Mouse (Mus musculus) heart, adult 2 months (tissue): ENCODE data around the gene Ccdc187. TPM values are rescaled to one million over a fixed set of nuclear protein-coding genes. Genes with fewer than 3 reads are reported as not detected.

Experiments used
- DNase-seq, 2 experiments: peaks; one replicate each; pipeline ENCODE4 v3.0.0; 2021
- H3K27ac ChIP-seq: fragments of 200-600 bp; 2 replicates; pipeline ENCODE4 v1.8.1; 2022
- H3K27me3 ChIP-seq: fragments of 200-500 bp; 2 replicates; pipeline ENCODE4 v1.6.1; 2012; ENCODE audit warnings: mild to moderate bottlenecking, low read length, inconsistent platforms, mixed read lengths; ENCODE audit not compliant: control insufficient read depth, insufficient read depth
- H3K36me3 ChIP-seq: fragments of 200-500 bp; 2 replicates; pipeline ENCODE4 v1.6.1; 2012; ENCODE audit warnings: low read length, inconsistent platforms; ENCODE audit not compliant: control insufficient read depth, insufficient read depth
- H3K4me1 ChIP-seq: fragments of 200-500 bp; 2 replicates; pipeline ENCODE4 v1.6.1; 2011; ENCODE audit warnings: low read length; ENCODE audit not compliant: control insufficient read depth, insufficient read depth
- H3K4me3 ChIP-seq: fragments of 200-600 bp; 2 replicates; pipeline ENCODE4 v1.8.1; 2022
- H3K79me2 ChIP-seq: fragments of 200-500 bp; replicated peaks from 2 replicates; pipeline ENCODE4 v1.6.1; 2012; ENCODE audit warnings: mild to moderate bottlenecking, inconsistent platforms, low read length, moderate library complexity, mixed read lengths; ENCODE audit not compliant: control insufficient read depth, insufficient read depth
- H3K9ac ChIP-seq: fragments of 200-500 bp; 2 replicates; pipeline ENCODE4 v1.6.1; 2012; ENCODE audit warnings: low read depth, mild to moderate bottlenecking, control low read depth, inconsistent platforms, low read length, mixed read lengths
- CTCF ChIP-seq: fragments of 200-600 bp; IDR thresholded peaks from 2 replicates; pipeline ENCODE4 v1.8.1; 2022; ENCODE audit warnings: antibody characterized with exemption, mild to moderate bottlenecking, moderate library complexity
- EP300 ChIP-seq: fragments of 200-500 bp; IDR thresholded peaks from 2 replicates; pipeline ENCODE4 v1.6.1; 2011; ENCODE audit warnings: low read depth, low read length, control low read depth; ENCODE audit not compliant: insufficient read depth
- POLR2A ChIP-seq: fragments of 200-500 bp; IDR thresholded peaks from 2 replicates; pipeline ENCODE4 v1.6.1; 2011; ENCODE audit warnings: mild to moderate bottlenecking, low read depth, low read length, control low read depth; ENCODE audit not compliant: insufficient read depth
- WGBS: fragments of 180-500 bp; shearing (Covaris S2); methylation state at CpG from one replicate; pipeline ENCODE4 v1.1.7; 2018; 5-methylcytosine and 5-hydroxymethylcytosine counted together
- intact Hi-C: fragments of 180-260 bp; cut with DNase I; formaldehyde crosslinking; loops from one replicate; pipeline ENCODE4 v1.15.1; 2025
- polyA plus RNA-seq: library from polyadenylated mRNA; depleted of rRNA; stranded (reverse); fragments of >200 nt; gene quantifications from 2 replicates; pipeline ENCODE4 v1.2.3, GENCODE M21; 2012
- total RNA-seq, 2 experiments: library from RNA; stranded (reverse); gene quantifications; 2 replicates each; pipeline ENCODE4 v1.2.3; 2021

Ccdc187 gene
- total and polyA plus RNA-seq, 3 experiments, result 0.09 to 0.37 (median 0.13) TPM

DNA sequence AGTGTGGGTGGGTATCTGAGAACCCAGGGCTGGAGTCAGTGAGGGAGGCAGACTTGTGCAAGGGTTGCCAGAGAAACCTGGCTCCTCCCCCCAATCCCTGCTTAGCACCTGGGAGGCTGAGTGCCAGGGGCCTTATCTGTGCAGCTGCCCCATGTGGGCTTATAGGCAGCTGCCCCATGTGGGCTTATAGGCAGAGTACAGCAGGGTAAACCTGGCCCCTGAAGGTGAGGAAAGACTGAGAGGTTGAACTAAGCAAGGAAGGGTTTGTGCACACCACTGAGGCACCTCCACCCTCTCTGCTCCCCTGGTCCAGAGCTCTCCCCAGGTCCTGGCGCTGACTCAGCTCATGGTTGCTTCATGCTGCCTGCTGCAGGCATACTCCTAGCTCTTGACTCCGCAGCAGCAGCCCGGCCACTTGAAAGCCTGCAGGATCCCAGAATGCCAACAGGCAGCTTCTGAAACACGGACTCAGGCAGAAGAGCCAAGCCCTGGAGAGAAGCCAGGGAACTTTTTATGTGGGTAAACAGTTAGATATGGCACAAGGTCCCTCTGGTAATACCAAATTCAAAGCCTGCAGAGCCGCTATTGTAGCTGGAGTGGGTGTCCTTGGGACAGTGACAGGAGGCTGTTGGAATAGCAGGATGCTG, 5.9 kb upstream of the Ccdc187 start:
- TF ChIP-seq EP300, result no peak
- TF ChIP-seq CTCF, result no peak
- TF ChIP-seq POLR2A, result no peak
- Histone ChIP-seq H3K79me2 (no peaks in the 10 kb centered on the region), H3K27ac (no peak overlapping the region), H3K9ac (no peak overlapping the region), H3K27me3 (no peaks in the 10 kb centered on the region), H3K36me3 (no peaks in the 10 kb centered on the region), H3K4me3 (no peak overlapping the region), H3K4me1 (no peaks in the 10 kb centered on the region; the same call in 1 of the 2 replicates)
- WGBS, result 37% methylated on average over 5 of the region's 5 CpGs
- DNase-seq, result no peak
- intact Hi-C loops, result loop anchor here (2.0 kb wide), 1 partner anchor 267 kb away; no protein-coding TSS in a partner anchor

DNA sequence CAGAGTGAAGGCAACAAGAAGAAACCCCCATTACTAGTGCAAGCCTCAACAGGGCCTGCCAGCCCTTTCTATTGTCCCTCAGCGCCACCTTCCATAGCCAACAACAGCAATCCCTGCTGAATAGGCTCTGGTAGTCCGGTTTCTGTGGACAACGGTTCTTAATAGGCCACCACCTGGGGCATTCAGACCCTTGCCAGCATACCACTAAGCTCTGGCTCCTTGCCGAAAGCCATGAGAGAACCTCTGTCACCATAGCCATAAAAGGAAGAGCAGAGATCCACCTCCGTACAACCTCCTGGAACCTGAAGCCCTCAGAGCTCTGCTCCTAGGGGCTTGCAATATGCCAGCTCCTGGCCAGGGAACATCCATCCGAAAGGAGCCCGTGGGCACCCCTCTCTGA, 5.0 kb upstream of the Ccdc187 start:
- H3K36me3 ChIP-seq, result no peaks in the 10 kb centered on the region
- no peaks in the 10 kb centered on the region for H3K79me2 ChIP-seq
- H3K9ac ChIP-seq, result no peak overlapping the region
- no peaks in the 10 kb centered on the region for H3K27me3 ChIP-seq
- H3K4me1 ChIP-seq, result no peaks in the 10 kb centered on the region; the same call in 1 of the 2 replicates
- H3K27ac ChIP-seq, result no peak overlapping the region
- WGBS, result 64% methylated on average over 7 of the region's 7 CpGs
- TF ChIP-seq POLR2A (no peak), CTCF (no peak), EP300 (no peak)
- H3K4me3 ChIP-seq, result no peak overlapping the region
- DNase-seq, result no peak
- intact Hi-C loops, result no loop called here

DNA sequence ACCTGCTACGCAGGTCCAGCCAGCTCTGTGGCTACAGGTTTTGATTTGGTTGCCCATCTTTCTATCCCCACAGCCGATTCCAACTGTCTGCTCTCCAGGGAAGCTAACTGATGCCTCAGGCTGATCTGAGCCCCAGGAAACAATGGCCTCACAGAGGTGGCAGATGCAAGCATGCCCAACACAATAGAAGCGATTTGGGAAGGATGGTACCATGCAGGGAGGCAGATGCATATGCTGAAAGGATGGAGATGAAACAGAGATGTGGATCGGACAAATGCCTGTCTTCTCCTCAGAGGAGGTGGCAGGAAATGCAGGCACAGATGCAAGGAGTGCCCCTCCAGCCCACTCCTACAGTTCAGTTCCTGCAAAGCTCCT, 4.5 kb upstream of the Ccdc187 start:
- no peak overlapping the region for H3K9ac ChIP-seq

DNA sequence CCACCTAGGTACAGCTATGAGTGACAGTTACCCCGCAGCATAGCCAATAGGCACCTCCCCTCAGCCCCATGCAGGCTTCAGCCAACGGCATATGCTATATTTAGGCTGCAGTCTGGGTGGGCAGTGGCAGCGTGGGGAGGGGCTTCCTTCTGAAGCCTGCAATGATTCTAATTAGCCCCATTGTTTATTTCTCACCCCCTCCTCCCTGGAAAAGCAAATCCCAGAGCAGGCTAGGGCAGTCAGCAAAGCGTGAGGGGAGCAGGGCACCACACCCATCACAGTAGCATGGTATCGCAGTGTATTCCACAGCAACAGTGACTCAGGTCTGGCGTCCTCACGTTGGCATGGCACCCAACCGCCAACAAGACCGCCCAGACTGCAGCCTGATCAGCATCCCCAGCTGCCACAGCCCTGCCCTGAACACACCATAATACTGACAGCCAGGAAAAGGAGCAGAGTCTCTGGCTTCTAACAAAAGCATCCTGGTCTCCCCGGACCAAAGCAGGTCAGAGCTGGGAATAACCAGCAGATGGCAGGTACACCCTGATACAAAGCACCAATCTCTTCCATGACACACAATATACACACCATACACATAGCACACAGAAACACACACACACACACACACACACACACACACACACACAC, 4.0 kb upstream of the Ccdc187 start:
- 4% methylated on average over 10 of the region's 10 CpGs for WGBS
- Histone ChIP-seq H3K79me2 (no peaks in the 10 kb centered on the region), H3K27me3 (no peaks in the 10 kb centered on the region), H3K36me3 (no peaks in the 10 kb centered on the region), H3K4me1 (no peaks in the 10 kb centered on the region; the same call in 1 of the 2 replicates), H3K9ac (no peak overlapping the region), H3K4me3 (no peak overlapping the region), H3K27ac (no peak overlapping the region)
- intact Hi-C loops, result no loop called here
- TF ChIP-seq CTCF, result no peak
- no peak for TF ChIP-seq EP300
- TF ChIP-seq POLR2A, result no peak
- no peak for DNase-seq

More for the DNA sequence above, 4.5 kb upstream of the Ccdc187 start:
- no peak overlapping the region for H3K27ac ChIP-seq
- H3K27me3 ChIP-seq, result no peaks in the 10 kb centered on the region
- H3K79me2 ChIP-seq, result no peaks in the 10 kb centered on the region
- no peak for DNase-seq
- H3K4me1 ChIP-seq, result no peaks in the 10 kb centered on the region; the same call in 1 of the 2 replicates
- TF ChIP-seq POLR2A (no peak), EP300 (no peak), CTCF (no peak)
- no peak overlapping the region for H3K4me3 ChIP-seq
- H3K36me3 ChIP-seq, result no peaks in the 10 kb centered on the region
- 42% methylated on average over 4 of the region's 4 CpGs for WGBS
- intact Hi-C loops, result no loop called here

DNA sequence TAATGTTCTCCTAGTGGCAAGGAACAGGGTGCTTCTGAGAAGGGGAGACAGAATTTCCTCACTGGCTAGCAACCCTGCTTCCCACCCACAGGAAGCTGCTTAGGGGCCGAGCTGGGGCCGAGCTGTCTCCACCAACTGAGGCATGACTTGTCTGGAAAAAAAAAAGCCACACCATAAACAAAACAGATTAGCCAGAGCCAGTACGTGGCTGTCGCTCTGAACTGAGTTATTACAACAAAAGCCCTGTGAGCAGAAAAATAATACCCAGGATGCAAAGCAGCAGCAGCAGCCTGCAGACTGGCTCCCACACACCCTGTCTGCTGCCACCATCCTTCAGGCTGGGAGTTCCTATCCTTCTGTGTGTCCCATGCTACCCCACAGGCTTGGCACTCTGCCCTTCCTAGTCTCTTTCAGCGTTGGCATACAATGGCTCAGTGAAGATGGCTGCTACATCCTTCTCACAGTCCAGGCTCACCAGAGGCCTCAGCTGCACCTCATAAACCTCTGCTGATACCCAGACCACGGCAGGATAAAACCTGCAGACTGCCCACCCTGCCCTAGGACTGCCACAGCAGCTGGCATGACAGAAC, 2.3 kb upstream of the Ccdc187 start:
- Histone ChIP-seq H3K27ac (no peak overlapping the region), H3K9ac (no peak overlapping the region), H3K27me3 (no peaks in the 10 kb centered on the region), H3K4me1 (no peaks in the 10 kb centered on the region; the same call in 1 of the 2 replicates), H3K79me2 (no peaks in the 10 kb centered on the region), H3K36me3 (no peaks in the 10 kb centered on the region), H3K4me3 (no peak overlapping the region)
- TF ChIP-seq EP300 (no peak), POLR2A (no peak), CTCF (no peak)
- DNase-seq, result no peak
- intact Hi-C loops, result no loop called here
- WGBS, result 43% methylated on average over 6 of the region's 6 CpGs

DNA sequence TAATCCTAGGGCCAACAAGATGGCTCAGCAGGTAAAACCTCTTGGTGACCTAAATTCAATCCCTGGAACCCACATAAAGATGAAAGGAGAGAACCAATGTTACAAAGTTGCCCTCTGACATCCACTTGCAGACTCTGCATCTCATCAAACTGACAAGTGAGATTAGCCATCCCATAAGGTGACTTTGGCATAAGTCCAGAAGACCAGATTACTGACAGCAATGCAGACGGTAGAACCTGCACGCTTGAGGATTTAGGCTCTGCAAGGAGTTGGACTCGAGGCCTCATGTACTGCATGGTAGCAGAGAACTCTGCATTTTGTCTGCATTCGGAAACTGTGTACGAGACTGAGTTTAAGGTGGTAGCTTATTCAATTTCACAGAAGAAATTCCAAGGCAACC, 4.2 kb downstream of the Ccdc187 start:
- H3K36me3 ChIP-seq, result no peaks in the 10 kb centered on the region
- H3K27ac ChIP-seq, result no peak overlapping the region
- no peak overlapping the region for H3K4me3 ChIP-seq
- no peak overlapping the region for H3K9ac ChIP-seq
- no peaks in the 10 kb centered on the region for H3K79me2 ChIP-seq
- TF ChIP-seq CTCF (no peak), POLR2A (no peak), EP300 (no peak)
- intact Hi-C loops, result no loop called here
- 62% methylated on average over 5 of the region's 5 CpGs for WGBS
- no peaks in the 10 kb centered on the region for H3K4me1 ChIP-seq
- H3K27me3 ChIP-seq, result no peaks in the 10 kb centered on the region
- no peak for DNase-seq
